Mouse (Mus musculus) CH12.LX (cell line): Measurements from ENCODE around the gene Tmem176b. TPM values are rescaled to one million over a fixed set of nuclear protein-coding genes. Genes with fewer than 3 reads are reported as not detected.

Experiments used
- DNase-seq: peaks from one replicate; pipeline ENCODE4 v3.0.0-alpha.2; 2013; ENCODE audit errors: extremely low read depth
- H3K27ac ChIP-seq: 2 replicates; pipeline ENCODE4 v1.5.1; 2012; ENCODE audit warnings: low read depth, mild to moderate bottlenecking, control low read depth, moderate library complexity; ENCODE audit not compliant: insufficient read depth
- H3K27me3 ChIP-seq: replicated peaks from 2 replicates; pipeline ENCODE3; 2012; ENCODE audit warnings: inconsistent platforms
- H3K36me3 ChIP-seq, 2 experiments: replicated peaks in 1 of 2; 2 replicates each; pipeline versions ENCODE3 to v1.6.1; 2012; ENCODE audit warnings: inconsistent platforms in 1 of 2, low read length in 1 of 2, mild to moderate bottlenecking in 1 of 2, mixed read lengths in 1 of 2, moderate library complexity in 1 of 2; ENCODE audit not compliant: control insufficient read depth in 1 of 2, insufficient read depth in 1 of 2
- H3K4me1 ChIP-seq, 2 experiments: 2 replicates each; pipeline ENCODE4 v1.6.1; 2012; ENCODE audit warnings: inconsistent platforms in 1 of 2, moderate library complexity in 1 of 2; ENCODE audit not compliant: insufficient read depth in 2 of 2, control insufficient read depth in 1 of 2
- H3K4me2 ChIP-seq: 2 replicates; pipeline ENCODE4 v1.6.1; 2012; ENCODE audit warnings: low read depth, mild to moderate bottlenecking, control low read depth; ENCODE audit not compliant: poor library complexity, insufficient read depth, severe bottlenecking
- H3K4me3 ChIP-seq, 3 experiments: fragments of 150-350 bp in 1 of 3; sonication (generic) in 1 of 3; replicated peaks in 1 of 3; 2 replicates each; pipeline versions ENCODE3 to v1.5.1; 2011 to 2012; ENCODE audit warnings: low read depth in 2 of 3, low read length in 2 of 3, mild to moderate bottlenecking in 2 of 3, moderate library complexity in 2 of 3, control low read depth in 1 of 3, improper control_type of control experiment in 1 of 3, inconsistent platforms in 1 of 3, mixed read lengths in 1 of 3; ENCODE audit not compliant: poor library complexity in 1 of 3
- H3K79me2 ChIP-seq: replicated peaks from 2 replicates; pipeline ENCODE4 v1.6.1; 2012; ENCODE audit warnings: mild to moderate bottlenecking, moderate library complexity; ENCODE audit not compliant: control insufficient read depth, poor library complexity, insufficient read depth, severe bottlenecking; ENCODE audit errors: extremely low read depth
- H3K9ac ChIP-seq: 2 replicates; pipeline ENCODE4 v1.6.1; 2012; ENCODE audit warnings: low read depth, mild to moderate bottlenecking, control low read depth, moderate library complexity; ENCODE audit not compliant: insufficient read depth
- H3K9me3 ChIP-seq: replicated peaks from 2 replicates; pipeline ENCODE3; 2012; ENCODE audit warnings: low read length, inconsistent platforms, mixed read lengths
- ELF1 ChIP-seq: IDR thresholded peaks from 2 replicates; pipeline ENCODE4 v1.6.1; 2014; ENCODE audit warnings: low read depth, mild to moderate bottlenecking, inconsistent platforms, low read length, improper control_type of control experiment
- EP300 ChIP-seq: IDR thresholded peaks from 2 replicates; pipeline ENCODE4 v1.6.1; 2011; ENCODE audit warnings: low read length, improper control_type of control experiment
- ETS1 ChIP-seq: conservative IDR thresholded peaks from 2 replicates; pipeline ENCODE4 v1.6.1; 2012; ENCODE audit warnings: low read depth, mild to moderate bottlenecking, inconsistent platforms, low read length, improper control_type of control experiment, moderate library complexity
- IRF4 ChIP-seq: IDR thresholded peaks from 2 replicates; pipeline ENCODE4 v1.6.1; 2014; ENCODE audit warnings: low read depth, mild to moderate bottlenecking, inconsistent platforms, low read length, improper control_type of control experiment
- JUND ChIP-seq: conservative IDR thresholded peaks from 2 replicates; pipeline ENCODE4 v1.6.1; 2011; ENCODE audit warnings: low read depth, low read length, improper control_type of control experiment
- KAT2A ChIP-seq: IDR thresholded peaks from 2 replicates; pipeline ENCODE4 v1.6.1; 2012; ENCODE audit warnings: low read length, improper control_type of control experiment, inconsistent platforms; ENCODE audit not compliant: insufficient replicate concordance
- MAFK ChIP-seq: IDR thresholded peaks from 2 replicates; pipeline ENCODE4 v1.6.1; 2011; ENCODE audit warnings: low read length, improper control_type of control experiment; ENCODE audit not compliant: insufficient replicate concordance
- MAX ChIP-seq: IDR thresholded peaks from 2 replicates; pipeline ENCODE4 v1.6.1; 2011; ENCODE audit warnings: low read length, improper control_type of control experiment
- MEF2A ChIP-seq: IDR thresholded peaks from 2 replicates; pipeline ENCODE4 v1.6.1; 2014; ENCODE audit warnings: low read depth, mild to moderate bottlenecking, inconsistent platforms, low read length, improper control_type of control experiment, borderline replicate concordance
- NRF1 ChIP-seq: IDR thresholded peaks from 2 replicates; pipeline ENCODE4 v1.6.1; 2014; ENCODE audit warnings: low read depth, mild to moderate bottlenecking, inconsistent platforms, low read length, improper control_type of control experiment, moderate library complexity
- POLR2A ChIP-seq: IDR thresholded peaks from 2 replicates; pipeline ENCODE4 v1.6.1; 2011; ENCODE audit warnings: low read depth, mild to moderate bottlenecking, improper control_type of control experiment, low read length
- RAD21 ChIP-seq: IDR thresholded peaks from 2 replicates; pipeline ENCODE4 v1.6.1; 2011; ENCODE audit warnings: low read depth, mild to moderate bottlenecking, low read length, improper control_type of control experiment, moderate library complexity
- ZC3H11A ChIP-seq: IDR thresholded peaks from 2 replicates; pipeline ENCODE4 v1.6.1; 2012; ENCODE audit warnings: low read depth, mild to moderate bottlenecking, inconsistent platforms, low read length, improper control_type of control experiment
- ZMIZ1 ChIP-seq: IDR thresholded peaks from 2 replicates; pipeline ENCODE4 v1.6.1; 2012; ENCODE audit warnings: low read depth, mild to moderate bottlenecking, inconsistent platforms, low read length, improper control_type of control experiment
- ZNF384 ChIP-seq: IDR thresholded peaks from 2 replicates; pipeline ENCODE4 v1.6.1; 2012; ENCODE audit warnings: low read depth, low read length, improper control_type of control experiment, inconsistent platforms
- dilution Hi-C: fragments of 300-500 bp; cut with MboI; formaldehyde crosslinking; loops from 2 replicates; pipeline ENCODE4 v1.14.3; 2020; ENCODE audit warnings: low sequenced_read_pairs; ENCODE audit not compliant: extremely low pct_unique_long_range_greater_than_20kb, extremely low pct_ligation_motif_present
- in situ Hi-C: fragments of 300-500 bp; cut with MboI; formaldehyde crosslinking; loops from 3 replicates; pipeline ENCODE4 v1.14.3; 2019; ENCODE audit warnings: low sequenced_read_pairs, low pct_ligation_motif_present, low pct_unique_long_range_greater_than_20kb, mixed read lengths
- polyA plus RNA-seq: library from polyadenylated mRNA; unstranded; fragments of >175 nt; gene quantifications from 2 replicates; pipeline ENCODE4 v1.2.1, GENCODE M21; 2012; ENCODE audit warnings: low read depth; ENCODE audit not compliant: insufficient read length
- total RNA-seq, 2 experiments: library from RNA; depleted of rRNA; stranded (reverse); fragments of 300-350 nt in 1 of 2; fragments of >200 nt in 1 of 2; gene quantifications; 2 replicates each; pipeline ENCODE4 v1.2.3; 2012 to 2014

Tmem176b gene
- total and polyA plus RNA-seq, 3 experiments, result 43.3 to 162 (median 89.8) TPM

GRCm38 (mm10) chr6:48862816-48863215 is 21.5 kb upstream of the Tmem176b start:
- Histone ChIP-seq H3K4me1 (peaks cover 0 to 15% of the 10 kb centered on the region in 2 experiments; a peak in 2 of 4 replicates), H3K27me3 (peaks cover 4% of the 10 kb centered on the region), H3K79me2 (no peaks in the 10 kb centered on the region), H3K9me3 (no peaks in the 10 kb centered on the region), H3K4me2 (no peak overlapping the region), H3K9ac (no peak overlapping the region), H3K36me3 (no peaks in the 10 kb centered on the region)
- in situ Hi-C loops, result loop anchor here (10.0 kb wide), 1 partner anchor 92 kb away; no protein-coding TSS in a partner anchor
- TF ChIP-seq ELF1 (no peak), KAT2A (no peak), ZNF384 (no peak), POLR2A (no peak), IRF4 (no peak), MAX (no peak), NRF1 (no peak), JUND (no peak), ZMIZ1 (no peak), EP300 (no peak), RAD21 (no peak), MEF2A (no peak)
- TF ChIP-seq, all 38 proteins: peak for 0
- H3K4me3 ChIP-seq, result no peak overlapping the region
- dilution Hi-C loops, result no loop called here
- DNase-seq, result no peak
- H3K27ac ChIP-seq, result no peak overlapping the region

- peaks cover 4% of the 10 kb centered on the region for H3K27me3 ChIP-seq
- H3K4me1 ChIP-seq, result peaks cover 0 to 22% of the 10 kb centered on the region in 2 experiments; a peak in 2 of 4 replicates
- DNase-seq, result no peak
- no peak for TF ChIP-seq ETS1
- no peak for TF ChIP-seq ZC3H11A
- no peak for TF ChIP-seq IRF4
- TF ChIP-seq MAFK, result no peak
- TF ChIP-seq NRF1, result no peak
- no peak for TF ChIP-seq ZNF384
- TF ChIP-seq POLR2A, result no peak
- TF ChIP-seq, all 38 proteins: peak for 0
- in situ Hi-C loops, result loop anchor here (10.0 kb wide), 1 partner anchor 93 kb away; no protein-coding TSS in a partner anchor
- Histone ChIP-seq H3K27ac (no peak overlapping the region), H3K4me3 (no peak overlapping the region), H3K9ac (no peak overlapping the region), H3K79me2 (no peaks in the 10 kb centered on the region), H3K36me3 (no peaks in the 10 kb centered on the region), H3K9me3 (no peaks in the 10 kb centered on the region), H3K4me2 (no peak overlapping the region)
- dilution Hi-C loops, result no loop called here
These were observed 20.5 kb upstream of the Tmem176b start for GRCm38 (mm10) chr6:48861616-48862280.
